Mouse (Mus musculus) lung, embryonic 14.5 days (tissue): Measurements from ENCODE around the gene Ankrd2. TPM values are rescaled to one million over a fixed set of nuclear protein-coding genes. Genes with fewer than 3 reads are reported as not detected.

ENCODE experiments used
- ATAC-seq: fragments of 200-750 bp; cut with Nextera tagmentation; 2 replicates; pipeline ENCODE4 v1.8.0; 2017; ENCODE audit warnings: mild to moderate bottlenecking, moderate TSS enrichment, moderate library complexity; ENCODE audit not compliant: insufficient read depth
- DNase-seq: peaks from one replicate; pipeline ENCODE4 v3.0.0-alpha.2; 2015
- H3K27ac ChIP-seq: fragments of 300-500 bp; sonication (generic); 2 replicates; pipeline ENCODE4 v1.5.1; 2014; ENCODE audit warnings: low read depth, mild to moderate bottlenecking, moderate library complexity
- H3K27me3 ChIP-seq: fragments of 300-500 bp; sonication (generic); 2 replicates; pipeline ENCODE4 v1.6.1; 2014; ENCODE audit warnings: low read length, control low read depth; ENCODE audit not compliant: insufficient read depth
- H3K36me3 ChIP-seq: fragments of 300-500 bp; sonication (generic); 2 replicates; pipeline ENCODE4 v1.6.1; 2014; ENCODE audit warnings: control low read depth; ENCODE audit not compliant: insufficient read depth
- H3K4me1 ChIP-seq: fragments of 300-500 bp; sonication (generic); 2 replicates; pipeline ENCODE4 v1.6.1; 2014; ENCODE audit warnings: antibody characterized with exemption, control low read depth; ENCODE audit not compliant: insufficient read depth
- H3K4me2 ChIP-seq: fragments of 300-500 bp; sonication (generic); 2 replicates; pipeline ENCODE4 v1.6.1; 2014; ENCODE audit warnings: mild to moderate bottlenecking
- H3K4me3 ChIP-seq: fragments of 300-500 bp; sonication (generic); 2 replicates; pipeline ENCODE4 v1.5.1; 2014; ENCODE audit warnings: low read depth, low read length
- H3K9ac ChIP-seq: fragments of 300-500 bp; sonication (generic); 2 replicates; pipeline ENCODE4 v1.6.1; 2014
- H3K9me3 ChIP-seq: fragments of 300-500 bp; sonication (generic); 2 replicates; pipeline ENCODE4 v1.6.1; 2016; ENCODE audit warnings: low read depth, low read length, control low read depth
- CTCF ChIP-seq: IDR thresholded peaks from 2 replicates; pipeline ENCODE4 v1.5.1; 2016; ENCODE audit warnings: antibody characterized with exemption, low read depth
- WGBS: fragments of 180-500 bp; shearing (Covaris S2); extraction: QIAGEN DNeasy Blood & Tissue Kit; methylation state at CpG from one replicate; pipeline ENCODE4 v1.1.7; 2014; 5-methylcytosine and 5-hydroxymethylcytosine counted together
- polyA plus RNA-seq: library from polyadenylated mRNA; unstranded; fragments of >200 nt; fragmentation: Nextera tagmentation; extraction: Ambion mirVana; gene quantifications from 2 replicates; pipeline ENCODE4 v1.2.1, GENCODE M21; 2014

Gene Ankrd2
- polyA plus RNA-seq, 1 experiment from 2014 or later = 0.17 TPM

- DNase-seq = peak; percentile 89
- peak; percentile 97 for TF ChIP-seq CTCF
- 2% methylated on average over 5 of the region's 5 CpGs for WGBS
- no peak overlapping the region for H3K27ac ChIP-seq
- H3K36me3 ChIP-seq = no peaks in the 10 kb centered on the region
- H3K9me3 ChIP-seq = no peaks in the 10 kb centered on the region
- H3K27me3 ChIP-seq = no peaks in the 10 kb centered on the region
- no peak overlapping the region for H3K4me3 ChIP-seq
- no peak overlapping the region for H3K4me2 ChIP-seq
- no peak overlapping the region for H3K9ac ChIP-seq
- no peaks in the 10 kb centered on the region for H3K4me1 ChIP-seq
- ATAC-seq = peak; percentile 68
These were observed 9.6 kb upstream of the Ankrd2 start for GRCm38 (mm10) chr19:42026158-42026557.

- TF ChIP-seq CTCF = no peak
- Histone ChIP-seq H3K9ac (no peak overlapping the region), H3K4me3 (no peak overlapping the region), H3K4me1 (no peaks in the 10 kb centered on the region), H3K27ac (no peak overlapping the region), H3K4me2 (no peak overlapping the region), H3K27me3 (no peaks in the 10 kb centered on the region), H3K36me3 (no peaks in the 10 kb centered on the region), H3K9me3 (no peaks in the 10 kb centered on the region)
- DNase-seq = no peak
- ATAC-seq = no peak
- WGBS = 72% methylated on average over 5 of the region's 5 CpGs
These were observed 4.7 kb upstream of the Ankrd2 start for GRCm38 (mm10) chr19:42031112-42031511.

- Histone ChIP-seq H3K36me3 (no peaks in the 10 kb centered on the region), H3K9me3 (no peaks in the 10 kb centered on the region), H3K9ac (no peak overlapping the region), H3K4me3 (no peak overlapping the region), H3K4me1 (no peaks in the 10 kb centered on the region), H3K4me2 (no peak overlapping the region), H3K27me3 (no peaks in the 10 kb centered on the region), H3K27ac (no peak overlapping the region)
- 82% methylated on average over 14 of the region's 14 CpGs for WGBS
- DNase-seq (no peak), ATAC-seq (no peak)
- TF ChIP-seq CTCF = no peak
These were observed 2.2 kb upstream of the Ankrd2 start for GRCm38 (mm10) chr19:42033611-42034010.

GRCm38 (mm10) chr19:42034146-42034775 is 1.5 kb upstream of the Ankrd2 start:
- Histone ChIP-seq H3K27me3 (no peaks in the 10 kb centered on the region), H3K27ac (no peak overlapping the region), H3K4me2 (no peak overlapping the region), H3K9me3 (no peaks in the 10 kb centered on the region), H3K9ac (no peak overlapping the region), H3K36me3 (no peaks in the 10 kb centered on the region), H3K4me3 (no peak overlapping the region), H3K4me1 (no peaks in the 10 kb centered on the region)
- peak; percentile 18 for DNase-seq
- peak; percentile 61; the same call in 1 of the 2 replicates for ATAC-seq
- no peak for TF ChIP-seq CTCF
- 58% methylated on average over 9 of the region's 9 CpGs for WGBS

GRCm38 (mm10) chr19:42034881-42035455 is 832 bp upstream of the Ankrd2 start:
- peak; percentile 37; the same call in 1 of the 2 replicates for ATAC-seq
- Histone ChIP-seq H3K36me3 (no peaks in the 10 kb centered on the region), H3K9me3 (no peaks in the 10 kb centered on the region), H3K4me3 (no peak overlapping the region), H3K9ac (no peak overlapping the region), H3K4me2 (no peak overlapping the region), H3K4me1 (no peaks in the 10 kb centered on the region), H3K27me3 (no peaks in the 10 kb centered on the region), H3K27ac (no peak overlapping the region)
- DNase-seq = no peak
- WGBS = 52% methylated on average over 11 of the region's 11 CpGs
- 0 out of 2 replicates have a peak, but pooled peaks have one; percentile 11 for TF ChIP-seq CTCF

GRCm38 (mm10) chr19:42036357-42036756 is 557 bp downstream of the Ankrd2 start:
- WGBS = 79% methylated on average over 3 of the region's 3 CpGs
- DNase-seq = no peak
- no peak for TF ChIP-seq CTCF
- H3K27me3 ChIP-seq = no peaks in the 10 kb centered on the region
- H3K9me3 ChIP-seq = no peaks in the 10 kb centered on the region
- H3K4me3 ChIP-seq = no peak overlapping the region
- H3K4me1 ChIP-seq = no peaks in the 10 kb centered on the region
- H3K27ac ChIP-seq = no peak overlapping the region
- H3K9ac ChIP-seq = no peak overlapping the region
- H3K36me3 ChIP-seq = no peaks in the 10 kb centered on the region
- no peak overlapping the region for H3K4me2 ChIP-seq
- ATAC-seq = no peak

- WGBS = 49% methylated on average over 11 of the region's 11 CpGs
- Histone ChIP-seq H3K4me1 (no peaks in the 10 kb centered on the region), H3K9ac (no peak overlapping the region), H3K4me3 (no peak overlapping the region), H3K9me3 (no peaks in the 10 kb centered on the region), H3K36me3 (no peaks in the 10 kb centered on the region), H3K27ac (no peak overlapping the region), H3K4me2 (no peak overlapping the region), H3K27me3 (no peaks in the 10 kb centered on the region)
- DNase-seq (no peak), ATAC-seq (no peak)
- TF ChIP-seq CTCF = no peak
These were observed 1.4 kb downstream of the Ankrd2 start for GRCm38 (mm10) chr19:42037167-42037702.
